Mouse (Mus musculus): ENCODE data around the gene Nsun7.
A peak's percentile ranks its signal among the peaks of the same experiment; 100 is the strongest.

Gene Nsun7

DNA sequence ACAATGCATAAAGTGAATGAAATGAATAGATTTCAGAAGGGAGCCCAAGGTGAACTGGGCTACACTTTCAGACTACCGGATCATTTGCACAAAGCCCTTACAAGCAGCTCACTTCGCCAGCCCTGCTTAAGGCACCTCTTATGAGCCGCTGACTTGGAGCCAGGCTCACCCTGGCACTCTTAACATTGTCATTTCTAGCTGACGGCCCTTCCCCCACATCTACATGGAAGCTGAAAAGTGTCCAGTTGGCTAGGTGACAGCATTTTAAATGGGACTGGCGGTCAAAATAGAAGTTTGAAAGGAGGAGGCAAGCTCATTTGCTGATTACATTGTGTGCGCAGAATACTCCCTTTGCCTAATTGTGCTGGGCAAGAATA is 78.3 kb downstream of the Nsun7 start:
- no peak for DNase-seq

- peak; percentile 30 for DNase-seq
Observed at GRCm38 (mm10) chr5:66338583-66338982, 78.9 kb downstream of the Nsun7 start.

DNA sequence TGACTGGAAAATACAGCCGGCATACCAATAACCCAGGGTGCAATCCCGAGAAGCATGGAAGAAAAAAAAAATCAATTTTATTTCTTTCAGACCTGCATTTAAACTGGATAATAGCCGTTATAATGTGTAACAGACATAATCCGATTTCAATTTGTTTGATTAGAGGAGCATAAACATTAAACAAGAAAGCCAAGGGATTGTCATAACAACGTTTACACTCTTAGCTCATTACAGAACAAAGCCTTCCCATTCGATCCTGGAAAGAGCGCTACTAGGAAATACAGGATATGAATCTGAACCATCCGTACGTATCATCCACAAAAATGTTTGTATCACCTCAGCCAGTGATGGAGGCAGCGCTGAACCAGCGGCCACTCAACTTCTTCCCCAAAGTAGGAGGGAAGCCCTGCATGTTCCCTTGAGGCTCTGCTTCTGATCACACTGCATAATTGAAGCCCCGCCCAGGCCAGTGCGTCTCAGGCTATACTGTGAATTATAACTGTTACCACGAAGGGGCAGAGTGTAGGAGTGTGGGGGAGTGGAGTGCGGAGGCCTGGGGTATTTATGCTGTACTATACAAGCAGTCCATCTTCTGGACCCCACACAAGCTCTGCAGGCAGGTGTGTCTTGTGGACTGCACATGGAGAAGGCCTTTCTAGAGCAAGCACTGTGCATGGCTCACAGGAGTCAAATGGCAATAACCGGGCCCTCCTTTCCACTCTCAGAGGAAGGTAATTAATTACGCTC is 80.8 kb downstream of the Nsun7 start:
- no peak for DNase-seq

GRCm38 (mm10) chr5:66341848-66342247 is 82.2 kb downstream of the Nsun7 start:
- no peak for DNase-seq

DNA sequence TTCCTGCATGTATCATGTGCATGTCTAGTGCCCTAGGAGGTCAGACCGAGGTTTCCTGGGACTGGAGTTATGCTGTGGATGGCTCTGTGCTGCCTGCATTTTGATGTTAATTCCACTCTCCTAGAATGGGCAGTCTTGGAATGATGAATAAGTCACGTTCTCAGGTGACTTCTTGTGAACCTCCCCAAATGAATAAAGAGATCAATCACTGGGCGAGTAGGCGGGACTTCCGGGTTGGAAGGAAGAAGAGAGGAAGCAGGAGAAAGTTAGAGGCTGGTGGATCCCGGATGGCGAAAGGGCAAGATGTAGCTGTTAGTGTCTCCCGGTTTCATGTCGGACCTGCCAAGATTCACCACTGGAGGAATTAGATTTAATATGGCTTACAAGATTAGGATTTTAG is 82.6 kb downstream of the Nsun7 start:
- DNase-seq: no peak

DNA sequence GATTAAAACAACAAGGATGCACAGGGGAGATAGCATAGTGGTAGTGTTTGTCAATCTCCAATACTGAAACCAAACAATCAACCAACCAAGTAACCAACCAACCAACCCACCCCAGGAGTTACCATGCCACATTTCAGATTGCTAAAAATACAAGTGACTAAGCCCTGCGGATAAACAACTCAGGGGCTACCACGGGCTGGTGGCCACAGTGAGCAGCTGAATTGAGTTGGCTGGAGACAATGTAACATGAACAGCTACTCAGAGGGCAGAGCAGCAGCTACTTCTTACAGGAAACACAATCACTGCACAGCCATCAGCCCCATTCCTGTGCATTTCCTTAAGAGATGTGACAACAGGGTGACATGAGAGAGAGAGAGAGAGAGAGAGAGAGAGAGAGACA is 84.5 kb downstream of the Nsun7 start:
- no peak for DNase-seq

DNA sequence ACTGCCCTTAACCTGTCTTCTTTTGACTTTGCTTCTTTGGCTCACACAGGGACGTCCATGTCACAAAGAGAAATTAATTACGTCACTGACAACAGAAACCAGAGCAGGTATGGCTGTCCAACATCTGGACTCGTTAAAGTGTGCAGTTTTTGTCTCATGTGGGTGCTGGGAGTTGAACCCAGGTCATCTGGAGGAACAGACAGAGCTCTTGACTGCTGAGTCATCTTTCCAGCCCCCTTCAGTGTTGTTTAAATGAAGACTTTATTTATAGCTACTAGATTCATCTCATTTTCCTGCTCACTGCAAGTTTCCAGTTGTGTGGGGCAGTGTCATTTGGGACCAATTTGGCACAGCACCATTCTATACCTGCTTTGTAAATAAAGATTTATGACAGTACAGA is 85.4 kb downstream of the Nsun7 start:
- no peak for DNase-seq

DNA sequence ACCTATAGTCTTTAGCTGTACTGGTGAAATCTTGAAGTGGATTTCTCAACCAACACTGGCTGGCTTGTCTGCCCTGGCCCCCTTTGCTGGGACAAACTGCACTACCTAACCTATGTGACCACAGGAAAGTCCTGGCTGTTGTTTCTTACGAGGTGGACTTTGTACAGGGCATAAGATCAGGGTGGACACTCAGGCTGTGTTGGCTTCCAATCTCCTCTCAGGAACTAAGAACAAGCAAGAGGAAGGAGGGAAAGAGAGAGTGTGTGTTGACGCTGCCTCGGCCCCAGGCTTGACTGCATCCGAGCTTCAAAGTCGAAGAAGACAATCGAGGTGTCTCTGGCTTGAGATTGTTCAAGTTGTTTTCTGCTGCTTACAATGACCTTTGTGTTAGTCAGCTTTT is 87.1 kb downstream of the Nsun7 start:
- DNase-seq: no peak
